Mouse (Mus musculus): ENCODE measurements around the gene 2310002L09Rik. TPM values are rescaled to one million over a fixed set of nuclear protein-coding genes. Genes with fewer than 3 reads are reported as not detected.

2310002L09Rik gene
- polyA plus RNA-seq (2012; rRNA removed) = 1.9 TPM in 1 of 2 replicates, not detected in the other

GRCm38 (mm10) chr4:73950375-73950896, at the start of gene 2310002L09Rik:
2310002L09Rik (minus strand) TSS chr4:73950846.

DNA sequence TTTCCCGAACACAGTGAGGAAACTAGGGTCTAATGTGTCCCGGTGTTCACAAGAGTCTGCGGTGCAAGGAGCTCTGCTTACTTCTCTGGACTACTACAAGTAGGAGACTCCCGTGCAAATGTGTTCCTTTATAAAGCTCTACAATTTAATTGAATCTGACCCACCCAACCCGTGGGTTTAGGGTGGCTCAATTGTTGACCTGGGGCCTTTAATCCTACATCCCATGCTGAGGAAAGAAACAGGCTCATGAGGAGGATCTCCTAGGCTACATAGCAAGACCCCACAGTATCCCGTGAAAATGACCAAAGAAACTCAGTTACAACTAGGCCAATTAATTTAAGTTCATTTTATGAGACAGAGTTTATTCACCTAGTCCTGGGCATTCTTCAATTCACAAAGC, 30.0 kb downstream of the 2310002L09Rik start, which contains the start of gene Gm11756:
Gm11756 (minus strand) TSS at position 101 of the 400 bp plus-strand sequence.

DNA sequence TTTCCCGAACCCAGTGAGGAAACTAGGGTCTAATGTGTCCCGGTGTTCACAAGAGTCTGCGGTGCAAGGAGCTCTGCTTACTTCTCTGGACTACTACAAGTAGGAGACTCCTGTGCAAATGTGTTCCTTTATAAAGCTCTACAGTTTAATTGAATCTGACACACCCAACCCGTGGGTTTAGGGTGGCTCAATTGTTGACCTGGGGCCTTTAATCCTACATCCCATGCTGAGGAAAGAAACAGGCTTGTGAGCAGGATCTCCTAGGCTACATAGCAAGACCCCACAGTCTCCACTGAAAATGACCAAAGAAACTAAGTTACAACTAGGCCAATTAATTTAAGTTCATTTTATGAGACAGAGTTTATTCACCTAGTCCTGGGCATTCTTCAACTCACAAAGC, 44.8 kb downstream of the 2310002L09Rik start, which contains the start of gene Gm13871:
Gm13871 (minus strand) TSS at position 101 of the 400 bp plus-strand sequence.

DNA sequence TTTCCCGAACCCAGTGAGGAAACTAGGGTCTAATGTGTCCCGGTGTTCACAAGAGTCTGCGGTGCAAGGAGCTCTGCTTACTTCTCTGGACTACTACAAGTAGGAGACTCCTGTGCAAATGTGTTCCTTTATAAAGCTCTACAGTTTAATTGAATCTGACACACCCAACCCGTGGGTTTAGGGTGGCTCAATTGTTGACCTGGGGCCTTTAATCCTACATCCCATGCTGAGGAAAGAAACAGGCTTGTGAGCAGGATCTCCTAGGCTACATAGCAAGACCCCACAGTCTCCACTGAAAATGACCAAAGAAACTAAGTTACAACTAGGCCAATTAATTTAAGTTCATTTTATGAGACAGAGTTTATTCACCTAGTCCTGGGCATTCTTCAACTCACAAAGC, 59.6 kb downstream of the 2310002L09Rik start, which contains the start of gene Gm11757:
Gm11757 (minus strand) TSS at position 101 of the 400 bp plus-strand sequence.

Other genes starting within 250 kb of the 2310002L09Rik start
- 0.22 and 0.67 TPM in 2 replicates for gene Rasef, start 159.9 kb downstream of the 2310002L09Rik start, polyA plus RNA-seq (2012; rRNA removed)
- not detected in 2 replicates for gene Gm11758, start 74.6 kb downstream of the 2310002L09Rik start, polyA plus RNA-seq (2012; rRNA removed)
- not detected in 2 replicates for gene Gm11757, start 59.7 kb downstream of the 2310002L09Rik start, polyA plus RNA-seq (2012; rRNA removed)
- gene Gm13871, start 44.9 kb downstream of the 2310002L09Rik start, polyA plus RNA-seq (2012; rRNA removed) = not detected in 2 replicates
- gene Gm11756, start 30.1 kb downstream of the 2310002L09Rik start, polyA plus RNA-seq (2012; rRNA removed) = 0.09 TPM in 1 of 2 replicates, not detected in the other
- gene Frmd3, start 62.6 kb upstream of the 2310002L09Rik start, polyA plus RNA-seq (2012; rRNA removed) = 2.1 and 2.4 TPM in 2 replicates